Mouse (Mus musculus) granulocyte monocyte progenitor cell, adult 5-6 weeks (primary cell): Measurements from ENCODE around the gene Qrfp. TPM values are rescaled to one million over a fixed set of nuclear protein-coding genes. Genes with fewer than 3 reads are reported as not detected.

Experiments
- ATAC-seq: replicated peaks from 2 replicates; pipeline ENCODE4 v1.8.0; 2016; ENCODE audit warnings: mild to moderate bottlenecking, moderate TSS enrichment, inconsistent platforms; ENCODE audit not compliant: poor library complexity, severe bottlenecking
- total RNA-seq, 2 experiments: library from RNA; stranded (forward) in 1 of 2; stranded (reverse) in 1 of 2; fragments of 200-712, 200-1000 nt in 1 of 2; fragments of >200 nt in 1 of 2; fragmentation: Nextera tagmentation in 1 of 2; gene quantifications; 2 replicates each; pipeline ENCODE4 v1.2.3; 2014 to 2017

Qrfp gene
- total RNA-seq, 2 experiments from 2014 or later: not detected

DNA sequence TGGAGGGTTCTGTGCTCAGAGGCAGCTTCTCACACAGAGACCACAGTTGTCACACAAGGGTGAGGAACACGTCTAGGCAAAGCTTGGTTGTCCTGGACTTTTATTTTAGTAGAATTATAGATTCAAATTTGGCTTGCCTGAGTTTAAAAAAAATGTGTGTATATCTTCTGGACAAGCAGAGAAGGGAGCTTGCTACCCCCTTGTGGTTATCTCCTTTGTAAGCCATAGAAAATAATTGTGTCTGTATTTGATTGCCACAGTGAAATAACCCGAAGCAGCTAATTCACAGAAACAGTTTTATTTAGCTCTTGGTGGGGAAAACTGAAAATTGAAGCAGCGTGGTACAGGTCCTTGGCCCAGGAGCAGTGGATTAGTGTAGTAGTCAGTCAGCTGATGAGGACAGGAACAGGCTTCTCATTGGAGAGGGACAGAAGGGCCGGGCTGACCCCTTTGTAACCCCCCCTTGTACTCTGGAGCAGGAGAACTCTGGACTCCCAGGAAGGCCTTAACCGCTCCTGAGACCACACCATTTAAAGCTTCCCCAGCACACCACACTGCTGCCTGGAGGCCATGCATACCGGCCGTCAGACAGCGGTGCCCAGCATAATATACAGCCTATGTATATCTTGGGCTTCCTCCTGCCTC is 27.3 kb downstream of the Qrfp start:
- ATAC-seq: no peak

DNA sequence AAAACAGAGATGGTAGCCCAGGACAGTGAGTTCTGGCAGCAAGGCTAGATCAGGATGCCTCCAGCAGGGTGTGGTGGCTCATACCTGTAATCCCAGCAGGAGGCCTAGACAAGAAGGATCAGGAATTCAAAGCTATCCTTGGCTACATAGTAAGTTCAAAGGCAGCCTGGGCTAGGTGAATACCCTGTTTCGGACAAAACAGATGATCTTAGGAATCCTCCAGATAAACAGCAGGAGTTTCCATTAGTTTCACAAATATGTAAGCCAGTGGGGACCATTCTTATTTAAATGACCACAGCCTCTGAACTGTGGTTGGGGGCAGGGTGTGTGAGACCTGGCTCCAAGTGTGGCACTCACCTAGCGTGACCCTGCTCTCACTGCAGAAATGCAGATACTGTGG is 31.1 kb downstream of the Qrfp start:
- ATAC-seq: no peak

DNA sequence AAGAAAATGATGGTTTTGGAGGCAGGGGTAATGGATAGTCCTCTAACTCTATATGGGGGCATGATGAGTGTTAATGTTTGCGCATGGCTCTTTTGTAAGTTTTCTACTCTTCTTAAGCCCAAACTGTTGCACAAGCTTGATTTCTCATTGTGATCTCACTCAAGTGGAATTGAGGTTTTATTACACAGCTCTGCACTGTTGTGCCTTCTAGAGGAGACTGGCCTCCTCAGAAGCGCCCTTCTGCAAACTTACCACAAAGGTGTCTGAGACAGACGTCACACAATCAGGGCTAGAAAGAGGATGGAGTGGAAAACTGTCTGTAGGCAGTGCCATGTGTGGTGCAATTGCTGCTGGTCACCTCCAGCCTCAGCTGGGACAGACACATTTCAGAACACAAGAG is 33.9 kb downstream of the Qrfp start:
- no peak for ATAC-seq

DNA sequence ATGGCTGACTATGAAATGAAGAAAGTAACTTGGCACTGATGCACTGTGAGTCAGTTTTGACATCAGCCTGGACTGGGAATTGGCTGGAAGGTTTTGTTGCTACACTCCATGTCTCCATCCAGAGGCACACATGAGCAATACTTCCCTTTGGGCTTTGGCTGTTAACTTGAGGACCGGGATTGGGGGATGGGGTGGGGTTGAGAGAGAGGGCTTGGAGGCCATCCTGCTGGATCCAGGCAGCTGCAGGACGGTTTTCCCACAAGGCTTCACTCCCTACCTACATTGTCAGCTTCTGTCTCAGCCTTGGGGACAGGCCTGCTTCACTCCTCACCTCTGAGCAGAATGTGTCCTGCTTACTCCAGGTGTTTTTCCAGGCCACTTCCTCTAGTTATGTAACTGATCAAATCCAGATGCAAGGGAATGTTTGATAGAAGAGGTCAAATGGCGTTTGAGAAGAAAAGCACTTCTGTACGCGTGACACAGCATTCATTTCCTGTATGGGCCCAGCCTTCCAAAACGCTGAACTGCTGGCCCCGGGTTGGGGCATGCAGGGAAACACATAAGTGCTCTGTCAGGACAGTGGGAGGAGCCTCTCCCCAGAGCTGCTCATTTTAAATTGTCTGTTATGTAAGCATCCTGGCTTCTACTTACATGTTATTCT is 39.5 kb downstream of the Qrfp start:
- ATAC-seq: peak; percentile 76

DNA sequence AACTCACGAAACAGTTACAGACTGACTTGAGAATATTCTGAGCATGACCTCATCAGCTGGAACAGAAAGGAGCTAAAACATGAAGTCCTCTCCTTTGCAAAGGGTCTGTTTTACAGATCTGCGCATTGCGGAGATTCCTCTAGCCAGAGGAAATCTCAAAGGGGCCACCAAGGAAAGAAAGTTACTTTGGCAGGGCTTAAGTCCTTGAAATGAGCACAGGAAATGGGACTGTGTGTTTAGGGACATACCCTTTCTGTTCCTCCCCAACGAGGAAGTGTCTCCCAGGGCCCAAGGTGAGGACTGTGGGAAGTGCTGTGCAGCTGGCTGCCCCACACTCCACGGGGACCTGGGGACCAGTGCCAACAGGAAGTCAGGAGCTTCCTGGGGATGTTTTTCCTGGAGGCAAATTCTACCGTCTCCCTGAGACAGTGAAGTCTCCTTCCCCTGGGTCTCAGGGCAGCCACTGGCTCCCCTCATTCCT is 40.7 kb downstream of the Qrfp start:
- ATAC-seq: peak; percentile 52

DNA sequence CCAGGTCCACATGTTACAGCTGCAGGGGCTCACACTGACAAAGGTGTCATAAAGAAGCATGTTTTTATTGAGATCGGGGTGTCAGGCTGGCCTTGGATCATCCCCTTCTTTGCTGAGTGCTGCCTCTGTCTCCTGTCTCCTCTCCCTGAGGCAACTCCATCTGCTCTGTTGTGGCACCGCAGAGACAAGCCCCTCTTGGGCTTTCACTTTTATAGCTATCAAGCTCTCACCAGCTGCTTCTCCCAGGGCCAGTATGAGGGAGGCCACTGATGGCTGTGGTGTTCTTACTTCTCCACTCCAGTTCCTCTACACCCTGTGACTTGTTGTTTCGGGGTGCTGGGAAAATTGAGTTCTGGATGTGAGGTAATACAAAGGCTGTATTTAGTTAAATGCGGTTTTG is 41.3 kb downstream of the Qrfp start:
- peak; percentile 68 for ATAC-seq

DNA sequence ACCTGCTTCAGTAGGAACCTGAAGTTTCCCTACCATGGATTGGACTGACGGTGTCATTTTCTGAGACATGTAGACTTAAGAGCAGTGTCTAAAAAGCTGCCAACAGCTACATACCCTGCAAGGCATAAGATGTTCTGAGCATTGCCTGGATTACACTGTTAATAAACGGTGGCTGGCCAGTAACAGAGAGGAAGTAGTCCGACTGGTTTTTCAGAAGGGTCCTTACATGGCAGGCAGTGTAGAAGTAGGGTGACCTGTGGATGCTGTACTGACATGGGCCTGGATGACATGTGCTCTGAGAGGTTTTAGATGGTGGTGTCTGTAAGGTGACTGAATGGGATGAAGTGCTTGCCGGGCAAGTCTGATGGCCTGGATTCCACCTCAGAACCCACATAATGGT is 42.6 kb downstream of the Qrfp start:
- no peak for ATAC-seq

DNA sequence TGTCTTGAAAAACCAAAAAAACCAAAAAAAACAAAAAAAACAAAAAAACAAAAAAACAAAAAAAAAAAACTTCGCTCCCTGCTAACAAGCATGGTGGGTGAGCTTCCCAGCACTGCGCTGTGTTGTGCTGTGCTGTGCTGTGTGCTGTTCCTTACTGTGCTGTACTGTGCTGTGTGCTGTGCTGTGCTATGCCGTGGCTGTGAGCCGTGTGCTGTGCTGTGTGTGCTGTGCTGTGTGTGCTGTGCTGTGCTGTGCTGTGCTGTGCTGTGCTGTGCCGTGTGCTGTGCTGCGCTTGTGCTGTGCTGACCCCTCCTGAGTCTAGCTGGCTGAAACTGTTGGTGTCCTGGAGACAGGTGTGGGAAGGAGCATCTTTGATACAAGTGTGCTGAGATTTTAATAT is 43.3 kb downstream of the Qrfp start:
- no peak for ATAC-seq

DNA sequence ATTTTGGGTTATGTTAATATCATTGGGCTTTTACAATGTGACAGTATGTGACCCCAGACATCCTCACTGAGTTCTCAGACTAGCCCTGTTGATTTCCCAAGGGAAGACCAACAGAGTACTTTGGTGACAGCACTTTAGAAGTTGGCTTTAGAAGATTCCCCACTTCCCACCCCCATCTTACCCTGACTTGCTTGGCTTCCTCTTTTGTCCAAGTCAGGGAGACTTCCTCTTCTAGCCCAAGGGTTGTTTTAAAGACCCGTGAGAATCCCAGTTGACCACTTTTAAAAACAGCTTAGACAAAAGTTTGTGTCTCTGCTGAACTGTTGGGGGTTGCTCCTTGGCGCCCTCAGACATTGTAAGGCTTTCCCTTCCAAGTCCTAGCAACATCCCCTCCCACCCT is 47.1 kb downstream of the Qrfp start:
- peak; percentile 69 for ATAC-seq

DNA sequence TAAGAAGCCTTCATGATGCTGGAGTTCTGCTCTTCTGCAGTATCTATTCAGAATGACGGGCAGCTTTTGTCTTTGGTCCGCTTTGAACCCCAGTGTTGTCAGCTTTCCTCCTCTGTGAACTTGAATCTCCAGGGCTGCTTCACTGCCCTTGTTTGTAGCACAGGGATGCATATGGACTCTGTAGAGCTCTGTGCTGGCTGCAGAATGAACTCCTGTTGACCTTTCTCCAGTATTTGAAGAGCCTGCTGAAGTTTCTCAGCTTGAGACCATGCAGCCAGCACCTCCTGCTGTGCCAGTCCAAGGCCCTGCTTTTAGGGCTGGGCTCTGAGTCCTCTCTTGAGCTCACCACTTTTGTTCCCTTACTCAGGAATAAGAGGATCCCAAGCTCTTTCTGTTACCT is 47.5 kb downstream of the Qrfp start:
- ATAC-seq: no peak

DNA sequence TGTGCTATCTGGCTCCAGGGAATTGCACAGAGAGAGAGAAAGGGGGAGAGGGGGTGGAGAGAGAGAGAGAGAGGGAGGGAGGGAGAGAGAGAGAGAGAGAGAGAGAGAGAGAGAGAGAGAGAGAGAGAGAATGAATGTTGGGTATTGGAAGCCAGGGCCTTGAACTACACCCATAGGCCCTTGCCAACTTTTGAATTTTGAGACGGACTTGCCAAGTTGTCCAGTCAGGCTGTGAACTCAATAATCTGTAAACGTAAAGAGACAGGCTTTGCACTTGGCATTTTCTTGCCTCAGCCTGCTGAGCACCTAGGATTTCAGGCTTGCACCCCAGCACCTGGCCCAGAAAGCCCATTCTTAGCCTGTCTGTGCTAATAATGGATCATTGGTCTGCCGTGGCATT is 48.2 kb downstream of the Qrfp start:
- ATAC-seq: no peak

DNA sequence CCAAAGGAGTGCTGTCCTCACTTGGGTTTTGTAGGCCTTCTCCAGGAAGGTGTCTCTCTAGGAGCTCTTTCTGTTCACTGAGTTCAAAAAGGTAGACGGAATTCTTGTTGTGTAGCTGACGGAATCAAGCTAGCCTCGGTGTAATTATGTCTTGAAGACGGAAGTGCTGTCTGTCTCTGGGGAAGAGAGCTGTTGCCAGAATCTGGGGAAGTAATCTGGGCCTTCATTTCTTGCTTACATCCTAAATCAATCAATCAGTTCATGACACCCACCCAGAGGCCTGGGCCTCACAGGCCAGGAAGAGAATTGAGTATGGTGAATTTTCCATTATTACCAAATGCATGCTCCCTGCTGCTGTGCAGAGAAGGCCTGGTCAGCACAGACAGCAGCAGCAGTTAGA is 48.8 kb downstream of the Qrfp start:
- peak; percentile 43 for ATAC-seq

DNA sequence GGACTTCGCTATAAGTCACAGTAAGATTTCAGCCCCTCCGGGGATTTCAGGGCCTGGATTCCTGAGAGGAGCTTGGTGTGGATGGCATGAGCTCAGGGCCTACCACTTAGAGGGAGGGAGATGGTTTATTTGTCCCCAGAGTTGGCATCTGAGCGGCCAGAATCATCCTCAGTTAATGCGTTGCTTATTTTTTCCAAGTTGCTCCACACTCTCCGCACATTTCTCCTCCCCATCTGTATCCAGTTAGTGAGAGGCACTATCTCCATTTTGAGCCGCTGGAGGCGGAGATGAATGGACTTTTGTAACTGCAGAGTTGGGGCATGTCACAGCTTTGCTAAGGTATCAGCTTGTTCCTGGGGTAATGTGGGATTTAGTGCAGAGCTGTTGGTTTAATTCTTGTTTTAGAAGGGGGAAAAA is 49.3 kb downstream of the Qrfp start:
- no peak for ATAC-seq

DNA sequence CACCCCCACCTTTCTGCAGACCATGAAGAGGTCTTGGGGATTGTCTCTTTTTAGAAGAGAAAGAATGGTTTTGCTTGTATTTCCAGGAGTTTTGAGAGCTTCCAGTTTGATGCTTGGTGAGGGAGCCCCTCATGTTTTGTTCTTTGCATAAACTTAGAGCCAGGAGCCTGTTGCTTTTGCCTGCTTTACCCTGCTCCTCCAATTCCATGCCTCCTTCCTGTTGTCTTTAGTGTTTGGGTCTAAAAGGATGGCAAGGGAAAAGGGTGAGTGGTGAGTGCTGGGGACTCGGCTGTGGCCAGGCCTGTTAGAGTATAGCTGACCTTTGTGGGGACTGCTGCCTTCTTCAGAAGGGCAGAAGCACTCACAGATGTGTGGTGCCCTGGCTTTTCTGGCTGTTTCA is 49.9 kb downstream of the Qrfp start:
- ATAC-seq: no peak

DNA sequence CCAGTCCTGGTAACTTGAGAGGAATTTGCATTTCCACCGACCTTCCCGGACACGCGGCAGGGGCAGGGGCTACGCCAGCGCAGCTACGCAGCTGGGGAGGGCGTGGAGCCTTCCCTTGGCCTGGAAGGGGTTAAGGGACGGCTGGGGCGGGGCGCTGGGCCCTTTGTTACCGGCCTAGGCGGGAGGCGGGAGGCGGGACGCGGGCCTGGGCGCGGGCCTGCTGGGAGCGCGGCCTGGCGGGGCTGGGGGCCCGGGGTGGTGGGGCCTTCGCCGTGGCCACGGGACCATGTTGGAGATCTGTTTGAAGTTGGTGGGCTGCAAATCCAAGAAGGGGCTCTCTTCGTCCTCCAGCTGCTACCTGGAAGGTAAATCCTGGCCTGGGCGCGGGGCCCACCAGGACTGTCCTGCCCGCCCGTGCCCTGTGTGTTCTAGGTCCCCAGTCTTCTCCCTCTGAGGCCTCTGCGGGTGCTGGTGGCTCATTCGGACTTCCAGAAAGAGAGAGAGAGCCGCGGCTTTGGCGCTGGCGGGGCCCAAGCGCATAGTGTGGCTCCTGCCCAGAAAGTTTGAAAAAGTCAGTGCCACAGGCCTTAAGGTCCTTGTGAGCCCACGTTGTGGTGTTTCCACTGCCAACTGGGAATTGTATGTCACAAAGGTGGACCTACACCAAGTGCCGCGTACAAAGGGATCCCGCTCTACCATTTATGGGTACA is 50.5 kb downstream of the Qrfp start:
- ATAC-seq: peak; percentile 93

DNA sequence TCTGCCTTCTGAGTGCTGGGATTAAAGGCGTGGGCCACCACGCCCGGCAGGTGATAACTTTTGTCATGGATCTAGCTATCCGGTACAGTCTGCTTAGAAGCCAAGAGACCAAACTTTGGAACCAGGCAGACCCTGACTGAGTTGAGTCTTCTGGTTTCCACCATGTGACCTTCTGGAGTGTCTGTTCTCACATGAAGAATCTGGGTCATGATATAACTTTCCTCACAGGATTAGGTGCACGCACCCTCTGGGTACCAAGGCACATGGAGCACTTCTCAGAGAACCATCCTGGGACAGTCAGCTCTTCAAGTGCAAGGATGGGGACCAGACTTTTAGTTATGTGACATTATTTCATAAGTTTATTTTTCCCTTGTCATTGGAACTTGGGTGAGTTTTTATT is 51.4 kb downstream of the Qrfp start:
- ATAC-seq: no peak

DNA sequence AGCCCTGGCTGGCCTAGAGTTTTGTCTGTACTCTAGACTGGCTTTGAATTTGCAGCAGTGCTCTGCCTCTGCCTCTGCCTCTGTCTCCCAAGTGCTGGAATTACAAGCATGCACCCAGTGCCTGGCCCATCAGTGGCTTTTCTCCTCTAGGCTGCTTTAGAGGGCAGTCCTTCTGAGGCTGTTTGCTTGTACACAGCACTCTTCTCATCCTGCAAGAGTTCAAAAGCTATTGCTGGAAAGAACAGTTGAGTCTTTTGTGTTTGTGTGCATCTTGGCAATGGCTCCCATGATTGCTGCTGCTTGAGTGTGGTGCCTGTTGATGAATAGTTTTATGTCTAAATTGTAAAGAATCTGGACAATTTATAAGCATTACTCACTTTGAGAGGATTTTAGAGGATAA is 52.9 kb downstream of the Qrfp start:
- no peak for ATAC-seq

Other genes with a start within 250 kb of the Qrfp start
- 26.7 and 30.2 TPM in 2 replicates for gene Fubp3, start 237.9 kb downstream of the Qrfp start, total RNA-seq (2014; fragmentation: Nextera tagmentation)
- 19.7 and 28.6 TPM in 2 replicates for gene Fubp3, start 237.9 kb downstream of the Qrfp start, total RNA-seq (2017)
- not detected in 2 replicates for gene Prdm12, start 170.5 kb downstream of the Qrfp start, total RNA-seq (2014; fragmentation: Nextera tagmentation)
- not detected in 2 replicates for gene Prdm12, start 170.5 kb downstream of the Qrfp start, total RNA-seq (2017)
- gene Exosc2, start 139.9 kb downstream of the Qrfp start, total RNA-seq (2014; fragmentation: Nextera tagmentation): 58.1 and 68.7 TPM in 2 replicates
- gene Exosc2, start 139.9 kb downstream of the Qrfp start, total RNA-seq (2017): 59.2 and 59.7 TPM in 2 replicates
- 41.9 and 65.4 TPM in 2 replicates for gene Abl1, start 122.2 kb downstream of the Qrfp start, total RNA-seq (2014; fragmentation: Nextera tagmentation)
- 21.0 and 24.5 TPM in 2 replicates for gene Abl1, start 122.2 kb downstream of the Qrfp start, total RNA-seq (2017)
- not detected in 2 replicates for gene Fibcd1, start 35.4 kb upstream of the Qrfp start, total RNA-seq (2014; fragmentation: Nextera tagmentation)
- gene Fibcd1, start 35.4 kb upstream of the Qrfp start, total RNA-seq (2017): not detected in 2 replicates
- gene Lamc3, start 76.7 kb upstream of the Qrfp start, total RNA-seq (2014; fragmentation: Nextera tagmentation): not detected in 2 replicates
- not detected in 2 replicates for gene Lamc3, start 76.7 kb upstream of the Qrfp start, total RNA-seq (2017)
- not detected in 2 replicates for gene Aif1l, start 139.6 kb upstream of the Qrfp start, total RNA-seq (2014; fragmentation: Nextera tagmentation)
- gene Aif1l, start 139.6 kb upstream of the Qrfp start, total RNA-seq (2017): 0.30 TPM in 1 of 2 replicates, not detected in the other
- 91.0 and 145 TPM in 2 replicates for gene Nup214, start 163.9 kb upstream of the Qrfp start, total RNA-seq (2014; fragmentation: Nextera tagmentation)
- 52.2 and 55.5 TPM in 2 replicates for gene Nup214, start 163.9 kb upstream of the Qrfp start, total RNA-seq (2017)